Mouse (Mus musculus) kidney, adult 11 months (tissue): Measurements from ENCODE around the gene Gm21973.

Experiments
- DNase-seq: peaks from one replicate; pipeline ENCODE4 v3.0.0; 2022

Gm21973 gene

DNA sequence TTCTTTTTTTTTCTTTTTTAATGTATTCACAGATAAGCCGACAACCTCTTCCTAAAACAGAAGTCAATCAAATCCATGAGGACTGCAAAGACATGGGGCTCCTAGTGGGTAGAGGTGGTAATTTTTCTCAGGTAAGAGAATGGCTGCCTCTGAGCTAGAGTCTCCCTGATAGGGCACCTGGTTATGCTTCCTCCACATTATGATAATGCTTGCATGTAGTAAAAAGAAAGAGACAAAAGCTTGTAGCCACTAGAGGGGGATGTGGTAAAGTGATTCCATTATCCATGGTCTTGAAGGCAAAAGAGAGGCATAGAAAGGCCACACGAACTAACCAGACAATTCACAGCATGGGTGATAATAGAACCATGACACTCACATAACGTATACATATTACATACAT, 75.2 kb downstream of the Gm21973 start:
- DNase-seq = peak; percentile 9

GRCm38 (mm10) chr15:10409842-10410241, 84.7 kb downstream of the Gm21973 start:
- DNase-seq = no peak

DNA sequence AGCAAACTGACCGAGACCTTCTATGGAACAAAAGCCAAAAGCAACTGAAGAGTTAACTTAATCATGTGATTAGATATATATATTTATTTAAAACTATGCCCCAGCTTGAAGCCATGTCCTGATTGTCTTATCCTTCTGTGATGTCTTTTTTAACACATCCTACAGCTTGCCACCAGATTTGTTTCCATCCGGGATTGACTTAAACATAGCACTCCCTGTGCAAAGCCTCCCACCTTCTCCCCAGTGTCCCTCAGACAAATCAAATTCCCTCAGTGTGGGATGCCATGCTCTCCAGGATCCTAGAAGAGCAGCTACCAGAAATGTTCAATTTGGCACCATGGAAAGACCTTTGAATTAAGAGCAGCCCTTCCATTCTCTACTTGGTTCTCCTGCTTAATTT, 85.7 kb downstream of the Gm21973 start:
- DNase-seq = no peak

- DNase-seq = no peak
Measured at GRCm38 (mm10) chr15:10413656-10414055, 88.5 kb downstream of the Gm21973 start.

- DNase-seq = no peak
Measured at GRCm38 (mm10) chr15:10421138-10421784, 96.1 kb downstream of the Gm21973 start.

DNA sequence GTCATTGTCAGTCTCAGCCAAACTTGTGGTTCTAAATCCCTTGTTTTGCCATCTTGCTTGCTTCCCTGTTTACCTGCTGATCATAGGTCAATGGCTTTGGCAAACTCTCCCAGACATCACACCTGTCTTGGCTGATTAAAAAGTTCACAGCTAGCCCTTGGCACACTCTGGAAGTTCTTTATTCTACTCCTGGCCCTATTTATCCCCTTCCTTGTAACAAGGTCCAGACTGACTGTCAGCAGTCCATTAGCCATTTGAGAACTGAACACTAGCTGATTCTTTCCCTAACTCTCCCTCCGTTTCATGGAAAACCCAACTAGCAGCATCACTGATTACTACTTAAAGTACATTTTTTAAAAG, 96.6 kb downstream of the Gm21973 start:
- DNase-seq = no peak
